Mouse (Mus musculus) limb, embryonic 14.5 days (tissue): ENCODE results near the gene Unc13d. TPM values are rescaled to one million over a fixed set of nuclear protein-coding genes. Genes with fewer than 3 reads are reported as not detected.

ENCODE experiments used
- ATAC-seq: fragments of 200-750 bp; cut with Nextera tagmentation; 2 replicates; pipeline ENCODE4 v1.8.0; 2017; ENCODE audit warnings: low read depth, moderate number of reproducible peaks, moderate TSS enrichment; ENCODE audit not compliant: low FRiP score
- DNase-seq: peaks from one replicate; pipeline ENCODE4 v3.0.0-alpha.2; 2015; ENCODE audit warnings: low spot score
- H3K27ac ChIP-seq: fragments of 300-500 bp; sonication (generic); replicated peaks from 2 replicates; pipeline ENCODE4 v1.5.1; 2014; ENCODE audit warnings: low read depth, mild to moderate bottlenecking, low read length, moderate library complexity, mixed read lengths
- H3K27me3 ChIP-seq: fragments of 300-500 bp; sonication (generic); 2 replicates; pipeline ENCODE4 v1.6.1; 2014; ENCODE audit warnings: low read length, mixed read lengths; ENCODE audit not compliant: control insufficient read depth, insufficient read depth
- H3K36me3 ChIP-seq: fragments of 300-500 bp; sonication (generic); 2 replicates; pipeline ENCODE4 v1.6.1; 2014; ENCODE audit warnings: mild to moderate bottlenecking, low read length, moderate library complexity, mixed read lengths; ENCODE audit not compliant: control insufficient read depth, insufficient read depth
- H3K4me1 ChIP-seq: fragments of 300-500 bp; sonication (generic); 2 replicates; pipeline ENCODE4 v1.6.1; 2014; ENCODE audit warnings: antibody characterized with exemption, low read length, mixed read lengths; ENCODE audit not compliant: control insufficient read depth, insufficient read depth
- H3K4me2 ChIP-seq: fragments of 300-500 bp; sonication (generic); replicated peaks from 2 replicates; pipeline ENCODE4 v1.6.1; 2014; ENCODE audit warnings: low read depth, mild to moderate bottlenecking, low read length, moderate library complexity; ENCODE audit not compliant: severe bottlenecking
- H3K4me3 ChIP-seq: fragments of 300-500 bp; sonication (generic); replicated peaks from 2 replicates; pipeline ENCODE4 v1.5.1; 2014; ENCODE audit warnings: low read length
- H3K9ac ChIP-seq: fragments of 300-500 bp; sonication (generic); 2 replicates; pipeline ENCODE4 v1.6.1; 2014; ENCODE audit warnings: mild to moderate bottlenecking, low read depth, low read length, moderate library complexity; ENCODE audit not compliant: severe bottlenecking
- H3K9me3 ChIP-seq: fragments of 300-500 bp; sonication (generic); 2 replicates; pipeline ENCODE4 v1.6.1; 2016; ENCODE audit warnings: low read length; ENCODE audit not compliant: control insufficient read depth
- POLR2A ChIP-seq: fragments of 200-500 bp; IDR thresholded peaks from 2 replicates; pipeline ENCODE4 v1.8.0; 2012; ENCODE audit warnings: inconsistent platforms, mild to moderate bottlenecking, moderate library complexity, borderline replicate concordance; ENCODE audit not compliant: insufficient read depth, insufficient read length; ENCODE audit errors: extremely low read depth
- WGBS: fragments of 180-500 bp; shearing (Covaris S2); extraction: QIAGEN DNeasy Blood & Tissue Kit; methylation state at CpG from one replicate; pipeline ENCODE4 v1.1.7; 2014; 5-methylcytosine and 5-hydroxymethylcytosine counted together
- polyA plus RNA-seq, 2 experiments: library from polyadenylated mRNA; depleted of rRNA in 1 of 2; stranded (reverse) in 1 of 2; unstranded in 1 of 2; fragments of >200 nt; fragmentation: Nextera tagmentation in 1 of 2; extraction: Ambion mirVana in 1 of 2; gene quantifications; 2 replicates each; pipeline versions ENCODE4 v1.2.1 to v1.2.3; 2012 to 2014

Unc13d gene
- polyA plus RNA-seq, 2 experiments: 3.4 to 4.3 TPM

DNA sequence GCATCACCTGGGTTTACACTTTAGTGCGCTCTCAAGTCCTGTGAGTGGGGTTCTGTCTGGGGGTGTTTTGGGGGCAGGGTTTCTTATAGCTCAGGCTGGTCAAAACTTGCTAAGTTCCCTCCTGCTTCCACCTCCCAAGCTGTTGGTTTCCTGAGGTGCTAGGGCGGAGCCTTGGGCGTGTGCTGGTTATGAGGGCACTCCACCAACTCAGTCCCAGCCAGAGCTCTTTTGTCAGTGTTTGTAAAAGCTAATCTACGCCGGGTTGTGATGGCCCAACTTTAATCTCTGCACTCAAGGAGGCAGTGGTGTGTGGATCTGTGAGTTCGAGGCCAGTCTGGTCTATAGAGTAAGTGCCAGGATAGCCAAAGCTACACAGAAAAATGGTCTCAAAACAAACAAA lies 6.4 kb upstream of the Unc13d start:
- peaks cover 49% of the 10 kb centered on the region for H3K36me3 ChIP-seq
- WGBS: 88% methylated on average over 6 of the region's 6 CpGs
- H3K4me1 ChIP-seq: peaks cover 11% of the 10 kb centered on the region
- H3K9me3 ChIP-seq: no peaks in the 10 kb centered on the region
- no peak overlapping the region for H3K27ac ChIP-seq
- no peak overlapping the region for H3K4me3 ChIP-seq
- no peaks in the 10 kb centered on the region for H3K27me3 ChIP-seq
- no peak for ATAC-seq
- no peak overlapping the region for H3K4me2 ChIP-seq
- TF ChIP-seq POLR2A: no peak
- no peak overlapping the region for H3K9ac ChIP-seq
- DNase-seq: no peak

- no peak overlapping the region for H3K9ac ChIP-seq
- no peak overlapping the region for H3K27ac ChIP-seq
- no peak for ATAC-seq
- H3K4me1 ChIP-seq: peaks cover 15% of the 10 kb centered on the region
- DNase-seq: no peak
- WGBS: 88% methylated on average over 14 of the region's 14 CpGs
- H3K27me3 ChIP-seq: no peaks in the 10 kb centered on the region
- no peak overlapping the region for H3K4me2 ChIP-seq
- peaks cover 54% of the 10 kb centered on the region for H3K36me3 ChIP-seq
- no peak overlapping the region for H3K4me3 ChIP-seq
- TF ChIP-seq POLR2A: no peak
- no peaks in the 10 kb centered on the region for H3K9me3 ChIP-seq
Observed at GRCm38 (mm10) chr11:116083096-116083672, 5.4 kb upstream of the Unc13d start.

GRCm38 (mm10) chr11:116081081-116081480 lies 3.3 kb upstream of the Unc13d start:
- no peak overlapping the region for H3K9ac ChIP-seq
- H3K27ac ChIP-seq: no peak overlapping the region
- H3K27me3 ChIP-seq: no peaks in the 10 kb centered on the region
- no peak overlapping the region for H3K4me2 ChIP-seq
- 72% methylated on average over 6 of the region's 6 CpGs for WGBS
- H3K4me1 ChIP-seq: peaks cover 20% of the 10 kb centered on the region
- ATAC-seq (no peak), DNase-seq (no peak)
- H3K9me3 ChIP-seq: no peaks in the 10 kb centered on the region
- no peak for TF ChIP-seq POLR2A
- H3K4me3 ChIP-seq: no peak overlapping the region
- H3K36me3 ChIP-seq: peaks cover 54% of the 10 kb centered on the region

DNA sequence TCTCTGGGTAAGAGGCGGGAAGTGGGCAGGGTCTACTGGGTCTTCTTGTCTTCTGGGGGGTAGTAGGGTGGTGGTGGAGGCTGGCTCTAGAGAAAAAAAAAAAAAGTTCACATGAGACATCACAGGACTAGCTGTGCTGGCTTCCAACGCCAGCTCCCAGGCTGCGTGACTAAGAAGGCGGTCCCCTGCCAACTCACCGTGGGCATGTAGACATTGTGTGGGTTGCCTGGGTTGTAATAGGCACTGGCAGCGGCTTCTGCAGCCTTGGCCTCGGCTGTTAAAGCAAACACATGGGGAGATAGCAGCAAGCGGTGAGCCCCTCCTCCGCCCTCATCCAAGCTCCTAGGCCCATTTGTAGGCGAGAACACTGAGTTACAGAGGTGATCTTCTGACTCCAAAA lies 1.8 kb upstream of the Unc13d start:
- no peaks in the 10 kb centered on the region for H3K9me3 ChIP-seq
- H3K27ac ChIP-seq: no peak overlapping the region
- no peak overlapping the region for H3K9ac ChIP-seq

DNA sequence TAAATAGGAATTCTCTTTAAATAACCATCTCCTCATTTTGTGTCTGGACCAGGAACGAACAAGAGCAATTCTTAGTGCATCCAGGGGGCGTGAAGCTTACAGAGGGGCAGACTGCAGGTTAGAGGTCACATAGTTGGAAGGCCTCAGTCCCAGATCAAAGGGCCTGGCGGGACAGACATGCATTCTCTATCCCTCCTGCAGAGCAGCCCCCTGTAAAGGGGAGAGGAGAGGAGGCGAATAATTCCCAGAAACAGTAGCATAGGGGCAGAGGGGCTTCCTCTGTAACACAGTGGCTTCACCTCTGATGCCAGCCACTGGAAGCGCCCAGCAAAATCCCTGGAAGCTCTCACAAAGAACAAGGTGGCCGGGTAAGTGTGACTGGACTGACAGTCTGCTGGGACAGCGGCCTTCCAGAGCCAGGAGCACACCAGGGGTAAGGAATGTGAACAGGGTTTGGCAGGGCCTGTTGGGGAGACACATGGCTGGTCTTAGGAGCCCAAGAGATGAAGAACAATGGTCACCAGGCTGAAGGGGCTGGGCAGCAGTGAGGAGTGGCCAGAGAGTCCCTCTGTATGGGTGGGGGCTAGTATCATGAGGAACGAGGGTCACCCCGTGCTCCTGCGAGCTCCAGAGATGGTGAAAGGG lies 1.0 kb upstream of the Unc13d start:
- no peak for TF ChIP-seq POLR2A
- Histone ChIP-seq H3K4me3 (no peak overlapping the region), H3K4me2 (no peak overlapping the region), H3K36me3 (peaks cover 49% of the 10 kb centered on the region), H3K9ac (no peak overlapping the region), H3K9me3 (no peaks in the 10 kb centered on the region), H3K27me3 (no peaks in the 10 kb centered on the region), H3K27ac (0 out of 2 replicates have a peak overlapping the region, but pooled peaks have one; percentile 38), H3K4me1 (peaks cover 14% of the 10 kb centered on the region; the same call in 1 of the 2 replicates)
- DNase-seq (no peak), ATAC-seq (no peak)
- WGBS: 40% methylated on average over 10 of the region's 10 CpGs

More for the DNA sequence above, 1.8 kb upstream of the Unc13d start:
- Histone ChIP-seq H3K4me2 (no peak overlapping the region), H3K4me3 (no peak overlapping the region), H3K27me3 (no peaks in the 10 kb centered on the region), H3K36me3 (peaks cover 54% of the 10 kb centered on the region), H3K4me1 (peaks cover 14% of the 10 kb centered on the region; the same call in 1 of the 2 replicates)
- ATAC-seq (no peak), DNase-seq (no peak)
- 82% methylated on average over 10 of the region's 10 CpGs for WGBS
- no peak for TF ChIP-seq POLR2A
